Mouse (Mus musculus): ENCODE measurements around the gene Tpbpb.
"Not testable (repeated sequence)": the region's sequence is repeated elsewhere in the genome, so short reads cannot be mapped to it uniquely, and the experiment has no call there.

GRCm38 (mm10) chr13:60896794-60897193 lies 7.9 kb downstream of the Tpbpb start, which contains the start of gene Gm49392:
- not testable (repeated sequence) for TF ChIP-seq CTCF (IDR thresholded peaks at IDR 0.05; ENCODE audit: extremely low read depth, insufficient read depth, insufficient read length, insufficient replicate concordance); POLR2A (IDR thresholded peaks at IDR 0.05; ENCODE audit: low read depth, low read length)
